8 mouse cellular contexts compared by ENCODE assay signal in the genomic region with DNA sequence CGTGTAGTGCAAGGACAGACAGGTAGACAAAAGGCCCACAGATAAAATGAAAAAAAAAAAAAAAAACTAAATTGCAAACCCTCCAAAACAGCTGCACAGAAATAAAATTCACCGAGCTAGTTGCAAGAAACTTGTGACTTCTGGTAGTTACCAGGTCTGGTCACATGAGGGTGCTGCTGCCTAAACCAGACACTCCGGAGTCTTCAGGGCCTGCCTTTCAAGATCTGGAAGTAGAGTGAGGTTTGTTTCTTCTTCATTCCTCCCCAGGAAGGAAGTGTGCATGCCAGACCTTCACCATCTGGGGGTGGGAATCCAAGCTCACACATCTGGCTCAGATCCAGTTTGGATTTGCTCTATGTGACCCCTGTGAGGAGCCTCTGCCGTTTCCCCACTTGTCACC. TPM values are rescaled to one million over a fixed set of nuclear protein-coding genes. Genes with fewer than 3 reads are reported as not detected.
DNase-seq lines count a peak whose midpoint lies in the region; ATAC-seq and TF ChIP-seq lines count a peak whose summit lies in the region.

No protein-coding gene starts in this region.

- H3K4me2 ChIP-seq in kidney, embryonic 16.5 days (replicated peaks; ENCODE audit: low read depth, low read length) = no peak overlapping the region
- no peak overlapping the region for H3K4me2 ChIP-seq in CH12.LX (ENCODE audit: insufficient read depth, low read depth, poor library complexity, severe bottlenecking)
- no peak overlapping the region for H3K4me2 ChIP-seq in limb, embryonic 11.5 days (ENCODE audit: low read depth, severe bottlenecking)

- H3K36me3 ChIP-seq in kidney, embryonic 16.5 days (ENCODE audit: insufficient read depth, low read length) = peaks cover 16% of the 10 kb centered on the region
- peaks cover 14 to 36% of the 10 kb centered on the region in 2 experiments for H3K36me3 ChIP-seq in CH12.LX (replicated peaks in 1 of 2; ENCODE audit: control insufficient read depth in 1 of 2, insufficient read depth in 1 of 2, low read length in 1 of 2)
- peaks cover 5% of the 10 kb centered on the region; the same call in 1 of the 2 replicates for H3K36me3 ChIP-seq in limb, embryonic 11.5 days (ENCODE audit: control insufficient read depth, insufficient read depth, low read length)

- WGBS in kidney, embryonic 16.5 days = 16% methylated on average over 4 of the region's 4 CpGs
- 30% methylated on average over 4 of the region's 4 CpGs for WGBS in limb, embryonic 11.5 days

- no peaks in the 10 kb centered on the region for H3K27me3 ChIP-seq in kidney, embryonic 16.5 days (ENCODE audit: insufficient read depth, low read length)
- peaks cover 2% of the 10 kb centered on the region for H3K27me3 ChIP-seq in CH12.LX (replicated peaks)
- H3K27me3 ChIP-seq in limb, embryonic 11.5 days (ENCODE audit: control insufficient read depth, insufficient read depth, low read length) = no peaks in the 10 kb centered on the region

- no peak overlapping the region for H3K9ac ChIP-seq in kidney, embryonic 16.5 days (replicated peaks; ENCODE audit: low read length)
- H3K9ac ChIP-seq in CH12.LX (ENCODE audit: insufficient read depth, low read depth) = no peak overlapping the region
- H3K9ac ChIP-seq in limb, embryonic 11.5 days (ENCODE audit: low read length) = no peak overlapping the region

- H3K4me1 ChIP-seq in kidney, embryonic 16.5 days (ENCODE audit: insufficient read depth, low read length) = no peaks in the 10 kb centered on the region
- peaks cover 0 to 30% of the 10 kb centered on the region in 2 experiments; a peak in 2 of 4 replicates for H3K4me1 ChIP-seq in CH12.LX (ENCODE audit: control insufficient read depth in 1 of 2, insufficient read depth in 2 of 2)
- H3K4me1 ChIP-seq in cortical plate, adult 2 months (ENCODE audit: control insufficient read depth, insufficient read depth, low read length) = peaks cover 2% of the 10 kb centered on the region; the same call in 1 of the 2 replicates
- H3K4me1 ChIP-seq in limb, embryonic 11.5 days (ENCODE audit: control insufficient read depth, insufficient read depth, low read length) = 0 out of 2 replicates have a peak, but pooled peaks cover 5% of the 10 kb centered on the region

- dilution Hi-C loops in CH12.LX (cut with MboI; ENCODE audit: extremely low pct_ligation_motif_present, extremely low pct_unique_long_range_greater_than_20kb, low sequenced_read_pairs) = no loop called here

- peak; percentile 76 for DNase-seq in adrenal gland, postnatal 14 days
- DNase-seq in adrenal gland, adult 8-10 months = no peak
- peak; percentile 73 for DNase-seq in kidney, postnatal 10 days
- DNase-seq in CH12.LX (ENCODE audit: extremely low read depth) = peak; percentile 45
- DNase-seq in limb, embryonic 11.5 days (ENCODE audit: low spot score) = peak; percentile 77
- DNase-seq in right cerebral cortex, postnatal 4 days = peak; percentile 79

- no peaks in the 10 kb centered on the region for H3K9me3 ChIP-seq in kidney, embryonic 16.5 days (ENCODE audit: low read length)
- no peaks in the 10 kb centered on the region for H3K9me3 ChIP-seq in CH12.LX (replicated peaks; ENCODE audit: low read length)
- H3K9me3 ChIP-seq in limb, embryonic 11.5 days (ENCODE audit: control insufficient read depth, low read length) = no peaks in the 10 kb centered on the region

- in situ Hi-C loops in CH12.LX (cut with MboI; ENCODE audit: low pct_ligation_motif_present, low pct_unique_long_range_greater_than_20kb, low sequenced_read_pairs) = loop anchor here (5.0 kb wide), 2 partner anchors 93 to 163 kb away; no protein-coding TSS in a partner anchor

- TF ChIP-seq EP300 in CH12.LX (IDR thresholded peaks at IDR 0.05; ENCODE audit: low read length) = no peak

- TF ChIP-seq POLR2A in CH12.LX (IDR thresholded peaks at IDR 0.05; ENCODE audit: low read depth, low read length) = no peak
- TF ChIP-seq POLR2A in cortical plate, adult 2 months (IDR thresholded peaks at IDR 0.05; ENCODE audit: extremely low read depth, insufficient read depth, low read length) = no peak

- peak; percentile 84 for TF ChIP-seq RAD21 in CH12.LX (IDR thresholded peaks at IDR 0.05; ENCODE audit: low read depth, low read length)

- H3K79me2 ChIP-seq in CH12.LX (replicated peaks; ENCODE audit: control insufficient read depth, extremely low read depth, insufficient read depth, poor library complexity, severe bottlenecking) = no peaks in the 10 kb centered on the region

- ATAC-seq in kidney, embryonic 16.5 days (ENCODE audit: low FRiP score, low TSS enrichment) = no peak
- no peak for ATAC-seq in limb, embryonic 11.5 days (ENCODE audit: insufficient number of reproducible peaks, low FRiP score, low TSS enrichment, low read depth)

- H3K27ac ChIP-seq in kidney, embryonic 16.5 days (ENCODE audit: low read length) = no peak overlapping the region
- no peak overlapping the region for H3K27ac ChIP-seq in CH12.LX (ENCODE audit: insufficient read depth, low read depth)
- H3K27ac ChIP-seq in cortical plate, adult 2 months (ENCODE audit: insufficient read depth, low read length) = no peak overlapping the region
- 0 out of 2 replicates have a peak overlapping the region, but pooled peaks have one; percentile 21 for H3K27ac ChIP-seq in limb, embryonic 11.5 days (replicated peaks; ENCODE audit: low read depth, low read length)

- peak; percentile 15 to 82; a peak in 3 of 4 replicates for TF ChIP-seq CTCF in CH12.LX (conservative IDR thresholded peaks at IDR 0.05 in 1 of 2, IDR thresholded peaks at IDR 0.05 in 1 of 2; ENCODE audit: low read depth in 2 of 2, low read length in 2 of 2)
- TF ChIP-seq CTCF in cortical plate, adult 2 months (IDR thresholded peaks at IDR 0.05; ENCODE audit: extremely low read depth, insufficient read depth, low read length) = peak; percentile 82

- H3K4me3 ChIP-seq in kidney, embryonic 16.5 days (ENCODE audit: low read length) = no peak overlapping the region
- no peak overlapping the region for H3K4me3 ChIP-seq in CH12.LX (replicated peaks in 1 of 3; ENCODE audit: low read depth in 2 of 3, low read length in 2 of 3, poor library complexity in 1 of 3)
- no peak overlapping the region for H3K4me3 ChIP-seq in cortical plate, adult 2 months (ENCODE audit: insufficient read depth, low read length)
- H3K4me3 ChIP-seq in limb, embryonic 11.5 days (ENCODE audit: low read depth, low read length) = no peak overlapping the region

TF ChIP-seq in CH12.LX, 34 proteins besides CTCF, POLR2A, EP300 and RAD21:
- TF ChIP-seq MAX (IDR thresholded peaks at IDR 0.05; ENCODE audit: low read length) (no peak), SMC3 (IDR thresholded peaks at IDR 0.05; ENCODE audit: low read depth, low read length) (peak; percentile 78)
TF ChIP-seq in CH12.LX: peak in this region for 1.

RNA-seq across cellular contexts. Expression of gene Sdc3, which starts 7.6 kb away (rescaled TPM):
- total RNA-seq in adrenal gland, postnatal 14 days (2021) = 233 and 245 TPM in 2 replicates
- total RNA-seq in adrenal gland, adult 8-10 months (2022) = 100 to 1,000 TPM; 332 to 626 (median 448) TPM
- polyA plus RNA-seq in kidney, embryonic 16.5 days (2015; fragmentation: Nextera tagmentation; extraction: Ambion mirVana) = 22.6 and 23.1 TPM in 2 replicates
- 0.30 and 0.80 TPM in 2 replicates for total RNA-seq in CH12.LX (2012; rRNA removed)
- total RNA-seq in CH12.LX (2014; rRNA removed) = not detected in 2 replicates
- 0.14 TPM in 1 of 2 replicates, not detected in the other for polyA plus RNA-seq in CH12.LX (2012; ENCODE audit: insufficient read length, low read depth)
- 81.5 and 83.1 TPM in 2 replicates for polyA plus RNA-seq in cortical plate, adult 2 months (2012; rRNA removed)
- 18.6 and 24.7 TPM in 2 replicates for polyA plus RNA-seq in limb, embryonic 11.5 days (2014; fragmentation: Nextera tagmentation; extraction: Ambion mirVana)

Comparison
In these comparisons a context has a peak if more than half of its experiments do, and no peak if none do; other contexts are left out.
1. RNA of gene Sdc3, which starts 7.6 kb away (polyA plus RNA-seq): 81.5 to 83.1 TPM in cortical plate, adult 2 months, 22.6 to 23.1 TPM in kidney, embryonic 16.5 days and 18.6 to 24.7 TPM in limb, embryonic 11.5 days; 0.14 TPM in CH12.LX; every median in the first group is over 10 times any median in the second.